Mouse (Mus musculus) lung, embryonic 14.5 days (tissue): ENCODE results near the gene Usp6nl. TPM values are rescaled to one million over a fixed set of nuclear protein-coding genes. Genes with fewer than 3 reads are reported as not detected.

Source experiments
- ATAC-seq: fragments of 200-750 bp; cut with Nextera tagmentation; 2 replicates; pipeline ENCODE4 v1.8.0; 2017; ENCODE audit warnings: mild to moderate bottlenecking, moderate TSS enrichment, moderate library complexity; ENCODE audit not compliant: insufficient read depth
- DNase-seq: peaks from one replicate; pipeline ENCODE4 v3.0.0-alpha.2; 2015
- H3K27ac ChIP-seq: fragments of 300-500 bp; sonication (generic); 2 replicates; pipeline ENCODE4 v1.5.1; 2014; ENCODE audit warnings: low read depth, mild to moderate bottlenecking, moderate library complexity
- H3K27me3 ChIP-seq: fragments of 300-500 bp; sonication (generic); 2 replicates; pipeline ENCODE4 v1.6.1; 2014; ENCODE audit warnings: low read length, control low read depth; ENCODE audit not compliant: insufficient read depth
- H3K36me3 ChIP-seq: fragments of 300-500 bp; sonication (generic); 2 replicates; pipeline ENCODE4 v1.6.1; 2014; ENCODE audit warnings: control low read depth; ENCODE audit not compliant: insufficient read depth
- H3K4me1 ChIP-seq: fragments of 300-500 bp; sonication (generic); 2 replicates; pipeline ENCODE4 v1.6.1; 2014; ENCODE audit warnings: antibody characterized with exemption, control low read depth; ENCODE audit not compliant: insufficient read depth
- H3K4me2 ChIP-seq: fragments of 300-500 bp; sonication (generic); 2 replicates; pipeline ENCODE4 v1.6.1; 2014; ENCODE audit warnings: mild to moderate bottlenecking
- H3K4me3 ChIP-seq: fragments of 300-500 bp; sonication (generic); 2 replicates; pipeline ENCODE4 v1.5.1; 2014; ENCODE audit warnings: low read depth, low read length
- H3K9ac ChIP-seq: fragments of 300-500 bp; sonication (generic); 2 replicates; pipeline ENCODE4 v1.6.1; 2014
- H3K9me3 ChIP-seq: fragments of 300-500 bp; sonication (generic); 2 replicates; pipeline ENCODE4 v1.6.1; 2016; ENCODE audit warnings: low read depth, low read length, control low read depth
- CTCF ChIP-seq: IDR thresholded peaks from 2 replicates; pipeline ENCODE4 v1.5.1; 2016; ENCODE audit warnings: antibody characterized with exemption, low read depth
- whole genome bisulfite sequencing: fragments of 180-500 bp; shearing (Covaris S2); extraction: QIAGEN DNeasy Blood & Tissue Kit; methylation state at CpG from one replicate; pipeline ENCODE4 v1.1.7; 2014; 5-methylcytosine and 5-hydroxymethylcytosine counted together
- polyA plus RNA-seq: library from polyadenylated mRNA; unstranded; fragments of >200 nt; fragmentation: Nextera tagmentation; extraction: Ambion mirVana; gene quantifications from 2 replicates; pipeline ENCODE4 v1.2.1, GENCODE M21; 2014

Gene Usp6nl
- polyA plus RNA-seq, 1 experiment from 2014 or later = 16.7 TPM

GRCm38 (mm10) chr2:6293825-6294444 is 28.5 kb upstream of the Usp6nl start:
- no peak overlapping the region for H3K4me3 ChIP-seq
- no peaks in the 10 kb centered on the region for H3K4me1 ChIP-seq
- no peaks in the 10 kb centered on the region for H3K9me3 ChIP-seq
- DNase-seq = no peak
- H3K9ac ChIP-seq = no peak overlapping the region
- no peaks in the 10 kb centered on the region for H3K36me3 ChIP-seq
- H3K4me2 ChIP-seq = no peak overlapping the region
- no peak for TF ChIP-seq CTCF
- ATAC-seq = no peak
- WGBS = 72% methylated on average over 11 of the region's 11 CpGs
- H3K27ac ChIP-seq = no peak overlapping the region
- H3K27me3 ChIP-seq = no peaks in the 10 kb centered on the region

DNA sequence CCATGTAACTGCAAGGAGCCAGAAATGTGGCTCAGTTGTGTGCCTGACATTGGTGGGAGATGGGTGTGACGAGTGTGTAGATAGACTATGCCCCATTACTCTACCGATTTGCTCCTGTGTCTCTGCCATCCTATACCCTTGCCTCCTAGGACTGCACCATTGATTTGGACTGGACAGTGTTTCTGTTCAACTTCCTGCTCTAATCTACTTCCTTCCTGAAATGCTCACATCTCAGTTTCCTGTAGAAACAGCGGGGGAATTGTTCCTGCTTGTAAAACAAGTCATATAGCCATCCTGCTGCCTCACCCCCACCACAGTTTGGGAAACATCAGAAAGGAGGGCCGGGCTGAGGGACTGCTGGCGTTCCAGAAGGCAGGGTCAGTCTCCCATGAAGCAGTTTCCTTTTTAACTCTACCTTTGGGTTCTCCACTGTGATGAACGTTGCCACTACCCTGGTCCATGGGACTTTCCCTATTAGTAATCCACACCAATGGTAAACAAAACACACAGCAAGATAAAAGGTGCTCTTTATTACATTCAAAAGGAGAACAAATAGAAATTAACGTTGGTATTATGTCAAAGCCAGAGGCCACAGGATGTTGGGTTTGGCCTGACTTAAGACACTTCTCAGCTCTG is 27.4 kb upstream of the Usp6nl start:
- no peak; the same call in 1 of the 2 replicates for ATAC-seq
- peak overlapping the region; percentile 38 for H3K27ac ChIP-seq

GRCm38 (mm10) chr2:6304768-6305167 is 17.7 kb upstream of the Usp6nl start:
- no peak overlapping the region for H3K27ac ChIP-seq
- no peaks in the 10 kb centered on the region for H3K4me1 ChIP-seq
- TF ChIP-seq CTCF = no peak
- no peaks in the 10 kb centered on the region for H3K27me3 ChIP-seq
- H3K36me3 ChIP-seq = no peaks in the 10 kb centered on the region
- H3K9ac ChIP-seq = no peak overlapping the region
- WGBS = 76% methylated on average over 4 of the region's 4 CpGs
- no peaks in the 10 kb centered on the region for H3K9me3 ChIP-seq
- H3K4me2 ChIP-seq = no peak overlapping the region
- ATAC-seq (no peak), DNase-seq (no peak)
- H3K4me3 ChIP-seq = no peak overlapping the region

More for the DNA sequence above, 27.4 kb upstream of the Usp6nl start:
- no peak overlapping the region for H3K4me2 ChIP-seq
- DNase-seq = peak; percentile 20
- H3K36me3 ChIP-seq = no peaks in the 10 kb centered on the region
- no peaks in the 10 kb centered on the region for H3K9me3 ChIP-seq
- TF ChIP-seq CTCF = no peak
- 55% methylated on average over 7 of the region's 7 CpGs for WGBS
- H3K4me3 ChIP-seq = no peak overlapping the region
- H3K4me1 ChIP-seq = no peaks in the 10 kb centered on the region
- H3K27me3 ChIP-seq = no peaks in the 10 kb centered on the region
- no peak overlapping the region for H3K9ac ChIP-seq

GRCm38 (mm10) chr2:6306861-6307260 is 15.6 kb upstream of the Usp6nl start:
- H3K27ac ChIP-seq = no peak overlapping the region
- TF ChIP-seq CTCF = no peak

GRCm38 (mm10) chr2:6309373-6309821 is 13.1 kb upstream of the Usp6nl start:
- Histone ChIP-seq H3K9ac (no peak overlapping the region), H3K9me3 (no peaks in the 10 kb centered on the region), H3K4me1 (no peaks in the 10 kb centered on the region), H3K4me2 (no peak overlapping the region), H3K36me3 (no peaks in the 10 kb centered on the region), H3K27ac (no peak overlapping the region), H3K4me3 (no peak overlapping the region), H3K27me3 (no peaks in the 10 kb centered on the region)
- TF ChIP-seq CTCF = no peak
- no peak for ATAC-seq
- no peak for DNase-seq
- 65% methylated on average over 6 of the region's 6 CpGs for whole genome bisulfite sequencing

More at GRCm38 (mm10) chr2:6306861-6307260, 15.6 kb upstream of the Usp6nl start:
- 64% methylated on average over 3 of the region's 3 CpGs for WGBS
- Histone ChIP-seq H3K9me3 (no peaks in the 10 kb centered on the region), H3K27me3 (no peaks in the 10 kb centered on the region), H3K4me1 (no peaks in the 10 kb centered on the region), H3K4me2 (no peak overlapping the region), H3K36me3 (no peaks in the 10 kb centered on the region), H3K4me3 (no peak overlapping the region), H3K9ac (no peak overlapping the region)
- ATAC-seq (no peak), DNase-seq (no peak)

DNA sequence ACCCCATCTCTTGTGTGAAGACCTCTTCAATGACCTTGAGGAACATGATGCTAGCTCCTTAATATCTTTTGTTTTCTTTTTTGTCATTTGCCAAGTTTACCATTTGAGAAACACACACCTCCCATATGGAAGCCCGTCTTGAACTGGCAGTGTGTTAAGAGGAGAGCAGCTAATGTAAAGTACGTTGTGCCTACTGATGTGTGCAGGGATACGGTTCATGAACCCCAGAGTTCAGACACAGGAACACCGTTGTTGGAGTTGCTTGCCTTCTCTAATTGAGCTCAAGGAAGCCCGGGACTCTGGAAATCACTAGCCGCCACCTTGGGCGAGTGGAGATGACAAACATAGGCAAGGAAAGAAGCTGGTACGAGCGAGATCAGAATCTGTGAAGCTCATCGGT is 9.7 kb upstream of the Usp6nl start:
- DNase-seq = no peak
- ATAC-seq = no peak
- 82% methylated on average over 10 of the region's 10 CpGs for WGBS

DNA sequence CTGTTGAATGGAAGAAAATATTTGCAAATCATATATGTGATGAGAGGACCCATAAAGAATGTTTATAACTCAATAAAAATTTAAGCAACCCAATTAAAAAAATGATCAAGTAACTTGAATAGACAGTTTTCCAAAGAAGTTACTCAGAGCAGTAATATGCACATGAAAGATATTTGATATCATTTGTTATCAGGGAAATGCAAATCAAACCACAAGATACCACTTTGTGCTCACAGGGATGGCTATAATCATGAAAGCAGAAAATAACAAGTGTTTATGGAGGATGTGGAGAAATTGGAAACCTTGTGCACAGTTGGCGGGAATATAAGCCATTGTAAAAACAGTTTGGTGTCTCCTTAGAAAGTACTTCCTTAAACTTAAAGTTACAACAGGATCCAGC is 8.7 kb upstream of the Usp6nl start:
- H3K27me3 ChIP-seq = no peaks in the 10 kb centered on the region
- DNase-seq (no peak), ATAC-seq (no peak)
- no peak overlapping the region for H3K4me2 ChIP-seq
- WGBS = 92% methylated on average over 1 of the region's 1 CpGs
- H3K27ac ChIP-seq = no peak overlapping the region
- no peak overlapping the region for H3K9ac ChIP-seq
- H3K4me3 ChIP-seq = no peak overlapping the region
- no peaks in the 10 kb centered on the region for H3K4me1 ChIP-seq
- no peaks in the 10 kb centered on the region for H3K9me3 ChIP-seq
- TF ChIP-seq CTCF = no peak
- no peaks in the 10 kb centered on the region for H3K36me3 ChIP-seq

More for the DNA sequence above, 9.7 kb upstream of the Usp6nl start:
- H3K27ac ChIP-seq = no peak overlapping the region
- no peak overlapping the region for H3K4me2 ChIP-seq
- no peaks in the 10 kb centered on the region for H3K9me3 ChIP-seq
- no peak for TF ChIP-seq CTCF
- H3K4me1 ChIP-seq = no peaks in the 10 kb centered on the region
- H3K27me3 ChIP-seq = no peaks in the 10 kb centered on the region
- H3K4me3 ChIP-seq = no peak overlapping the region
- H3K9ac ChIP-seq = no peak overlapping the region
- no peaks in the 10 kb centered on the region for H3K36me3 ChIP-seq
